Mouse (Mus musculus) myocyte (in vitro differentiated cells): Measurements from ENCODE around the gene Lemd1. TPM values are rescaled to one million over a fixed set of nuclear protein-coding genes. Genes with fewer than 3 reads are reported as not detected.

Source experiments
- H3K27me3 ChIP-seq: one replicate; pipeline ENCODE4 v1.6.1; 2011; ENCODE audit not compliant: control insufficient read depth, insufficient read depth, insufficient read length
- H3K36me3 ChIP-seq: one replicate; pipeline ENCODE4 v1.6.1; 2011; ENCODE audit not compliant: control insufficient read depth, insufficient read depth
- H3K4me2 ChIP-seq: one replicate; pipeline ENCODE4 v1.6.1; 2011; ENCODE audit warnings: low read depth, control low read depth
- H3K4me3 ChIP-seq: one replicate; pipeline ENCODE4 v1.5.1; 2011; ENCODE audit warnings: mild to moderate bottlenecking, control low read depth, moderate library complexity
- H3K79me2 ChIP-seq: one replicate; pipeline ENCODE4 v1.6.1; 2011; ENCODE audit not compliant: control insufficient read depth, insufficient read depth
- H3ac ChIP-seq: one replicate; pipeline ENCODE4 v1.6.1; 2011; ENCODE audit not compliant: control insufficient read depth, insufficient read length
- CEBPB ChIP-seq: IDR thresholded peaks from 2 replicates; pipeline ENCODE4 v1.6.1; 2011; ENCODE audit warnings: mild to moderate bottlenecking, moderate library complexity; ENCODE audit not compliant: poor library complexity, insufficient read depth, severe bottlenecking
- E2F4 ChIP-seq: IDR thresholded peaks from one replicate; pipeline ENCODE4 v1.6.1; 2011; ENCODE audit warnings: mild to moderate bottlenecking, control low read depth, moderate library complexity; ENCODE audit not compliant: insufficient read depth
- MAX ChIP-seq: IDR thresholded peaks from one replicate; pipeline ENCODE4 v1.6.1; 2011; ENCODE audit warnings: low read depth, mild to moderate bottlenecking, control low read depth
- MYOD1 ChIP-seq, 3 experiments: IDR thresholded peaks; one replicate each; pipeline ENCODE4 v1.6.1; 2011; ENCODE audit warnings: control low read depth in 2 of 3, low read depth in 2 of 3, mild to moderate bottlenecking in 2 of 3, moderate library complexity in 1 of 3; ENCODE audit not compliant: insufficient read length in 2 of 3, control insufficient read depth in 1 of 3
- MYOG ChIP-seq, 3 experiments: IDR thresholded peaks; one replicate each; pipeline ENCODE4 v1.6.1; 2011; ENCODE audit warnings: control low read depth in 2 of 3, low read depth in 2 of 3, mild to moderate bottlenecking in 2 of 3; ENCODE audit not compliant: insufficient read length in 2 of 3, control insufficient read depth in 1 of 3, insufficient read depth in 1 of 3
- POLR2A ChIP-seq: IDR thresholded peaks from one replicate; pipeline ENCODE4 v1.6.1; 2011; ENCODE audit warnings: low read depth, mild to moderate bottlenecking, control low read depth, moderate library complexity; ENCODE audit not compliant: insufficient read length
- POLR2AphosphoS2 ChIP-seq: IDR thresholded peaks from one replicate; pipeline ENCODE4 v1.6.1; 2011; ENCODE audit warnings: low read depth, control low read depth; ENCODE audit not compliant: insufficient read length
- REST ChIP-seq: IDR thresholded peaks from one replicate; pipeline ENCODE4 v1.6.1; 2011; ENCODE audit warnings: mild to moderate bottlenecking, control low read depth, moderate library complexity; ENCODE audit not compliant: insufficient read depth, insufficient read length
- SRF ChIP-seq: IDR thresholded peaks from one replicate; pipeline ENCODE4 v1.6.1; 2011; ENCODE audit warnings: low read depth; ENCODE audit not compliant: control insufficient read depth, insufficient read length
- TCF12 ChIP-seq: IDR thresholded peaks from one replicate; pipeline ENCODE4 v1.6.1; 2011; ENCODE audit warnings: mild to moderate bottlenecking, control low read depth; ENCODE audit not compliant: poor library complexity, insufficient read depth, severe bottlenecking
- TCF3 ChIP-seq: IDR thresholded peaks from one replicate; pipeline ENCODE4 v1.6.1; 2011; ENCODE audit warnings: low read depth, control low read depth; ENCODE audit not compliant: insufficient read length
- USF1 ChIP-seq: IDR thresholded peaks from one replicate; pipeline ENCODE4 v1.6.1; 2011; ENCODE audit warnings: low read depth, mild to moderate bottlenecking, control low read depth, moderate library complexity
- polyA plus RNA-seq: library from polyadenylated mRNA; unstranded; fragments of >200 nt; fragmentation: generic; extraction: Trizol; gene quantifications from one replicate; pipeline ENCODE4 v1.2.1, GENCODE M21; 2012; ENCODE audit warnings: missing spikeins

Lemd1 gene
- polyA plus RNA-seq, 1 experiment = 0.49 TPM

GRCm38 (mm10) chr1:132157016-132157781 lies 34.0 kb upstream of the Lemd1 start:
- H3K4me2 ChIP-seq = no peak overlapping the region
- no peak overlapping the region for H3K4me3 ChIP-seq
- no peak overlapping the region for H3ac ChIP-seq
- peaks cover 6% of the 10 kb centered on the region for H3K27me3 ChIP-seq
- no peak for TF ChIP-seq REST
- no peak for TF ChIP-seq MYOD1 (IDR thresholded peaks at IDR 0.05; ENCODE audit: control insufficient read depth in 1 of 3, insufficient read length in 2 of 3, low read depth in 2 of 3)
- TF ChIP-seq CEBPB = no peak
- H3K79me2 ChIP-seq = no peaks in the 10 kb centered on the region
- H3K36me3 ChIP-seq = no peaks in the 10 kb centered on the region

GRCm38 (mm10) chr1:132157808-132158207 lies 33.4 kb upstream of the Lemd1 start:
- Histone ChIP-seq H3K36me3 (no peaks in the 10 kb centered on the region), H3K4me2 (no peak overlapping the region), H3ac (no peak overlapping the region), H3K27me3 (peaks cover 6% of the 10 kb centered on the region), H3K79me2 (no peaks in the 10 kb centered on the region), H3K4me3 (no peak overlapping the region)
- TF ChIP-seq USF1 (no peak), MAX (no peak), SRF (no peak), E2F4 (no peak), REST (no peak), CEBPB (no peak)

- TF ChIP-seq SRF = no peak
- no peak for TF ChIP-seq MYOD1 (IDR thresholded peaks at IDR 0.05; ENCODE audit: control insufficient read depth in 1 of 3, insufficient read length in 2 of 3, low read depth in 2 of 3)
- TF ChIP-seq CEBPB = no peak
- no peak for TF ChIP-seq E2F4
- TF ChIP-seq MYOG (IDR thresholded peaks at IDR 0.05; ENCODE audit: control insufficient read depth in 1 of 3, insufficient read depth in 1 of 3, insufficient read length in 2 of 3, low read depth in 2 of 3) = no peak
- no peak for TF ChIP-seq MAX
- TF ChIP-seq TCF12 = no peak
- no peak for TF ChIP-seq USF1
- no peak for TF ChIP-seq POLR2A
- TF ChIP-seq POLR2AphosphoS2 = no peak
- TF ChIP-seq REST = no peak
- TF ChIP-seq TCF3 = no peak
- Histone ChIP-seq H3K36me3 (no peaks in the 10 kb centered on the region), H3K79me2 (no peaks in the 10 kb centered on the region), H3ac (no peak overlapping the region), H3K27me3 (peaks cover 6% of the 10 kb centered on the region), H3K4me2 (no peak overlapping the region), H3K4me3 (no peak overlapping the region)
These were observed 32.5 kb upstream of the Lemd1 start for GRCm38 (mm10) chr1:132158741-132159140.

GRCm38 (mm10) chr1:132159681-132160080 lies 31.6 kb upstream of the Lemd1 start:
- Histone ChIP-seq H3K79me2 (no peaks in the 10 kb centered on the region), H3K27me3 (peaks cover 6% of the 10 kb centered on the region), H3K4me3 (no peak overlapping the region), H3ac (no peak overlapping the region), H3K36me3 (no peaks in the 10 kb centered on the region), H3K4me2 (no peak overlapping the region)
- TF ChIP-seq MYOD1 (IDR thresholded peaks at IDR 0.05; ENCODE audit: control insufficient read depth in 1 of 3, insufficient read length in 2 of 3, low read depth in 2 of 3) (no peak), MAX (no peak), POLR2A (no peak), POLR2AphosphoS2 (no peak), MYOG (IDR thresholded peaks at IDR 0.05; ENCODE audit: control insufficient read depth in 1 of 3, insufficient read depth in 1 of 3, insufficient read length in 2 of 3, low read depth in 2 of 3) (no peak), E2F4 (no peak), USF1 (no peak), REST (no peak), CEBPB (no peak), TCF3 (no peak), TCF12 (no peak), SRF (no peak)

DNA sequence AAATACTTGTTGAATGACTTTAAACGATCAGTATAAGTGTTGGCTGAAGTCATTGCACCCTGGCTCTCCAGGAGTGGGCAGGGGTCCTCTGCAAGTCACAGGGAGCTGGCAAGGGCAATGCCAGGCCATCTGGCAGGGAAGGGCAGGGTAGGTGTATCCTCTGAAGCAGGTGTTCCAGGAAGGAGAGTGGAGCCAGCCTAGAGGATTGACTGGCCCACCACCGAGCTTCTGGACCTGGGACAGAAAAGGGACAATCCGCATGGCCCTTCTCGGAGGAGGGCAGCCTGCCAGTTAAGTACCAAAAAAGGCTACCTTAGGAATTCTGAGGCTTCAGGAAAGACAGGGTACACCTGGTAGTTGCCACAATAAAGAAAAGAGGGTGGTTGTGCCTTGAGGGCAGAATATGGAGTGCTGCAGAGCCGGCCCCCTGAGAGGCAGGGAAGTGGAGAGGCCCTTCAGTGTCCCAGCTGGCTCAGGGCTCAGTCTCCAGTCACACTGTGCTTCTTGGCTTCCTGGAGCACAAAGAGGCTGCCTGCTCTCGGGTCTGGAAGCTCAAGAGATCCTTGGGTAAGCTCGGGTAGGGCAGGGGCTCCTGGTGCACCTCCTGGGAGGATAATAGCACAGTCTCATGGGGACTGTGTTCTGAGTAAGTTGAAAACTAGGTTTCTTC lies 29.9 kb upstream of the Lemd1 start:
- peaks cover 6% of the 10 kb centered on the region for H3K27me3 ChIP-seq
- no peaks in the 10 kb centered on the region for H3K36me3 ChIP-seq
- no peak overlapping the region for H3ac ChIP-seq
- H3K4me3 ChIP-seq = no peak overlapping the region
- TF ChIP-seq TCF3 (no peak), SRF (no peak), TCF12 (no peak), E2F4 (no peak), REST (no peak), POLR2A (no peak), CEBPB (no peak), MAX (no peak), USF1 (no peak), MYOD1 (IDR thresholded peaks at IDR 0.05; ENCODE audit: control insufficient read depth in 1 of 3, insufficient read length in 2 of 3, low read depth in 2 of 3) (no peak), POLR2AphosphoS2 (no peak), MYOG (IDR thresholded peaks at IDR 0.05; ENCODE audit: control insufficient read depth in 1 of 3, insufficient read depth in 1 of 3, insufficient read length in 2 of 3, low read depth in 2 of 3) (no peak)
- no peak overlapping the region for H3K4me2 ChIP-seq
- no peaks in the 10 kb centered on the region for H3K79me2 ChIP-seq
